Mouse (Mus musculus) urinary bladder, postnatal 36 days (tissue): ENCODE results near the gene Zfp422.

Experiments
- DNase-seq, 2 experiments: peaks; one replicate each; pipeline ENCODE4 v3.0.0; 2022; ENCODE audit warnings: low spot score in 2 of 2, mixed read lengths in 1 of 2

Zfp422 gene

DNA sequence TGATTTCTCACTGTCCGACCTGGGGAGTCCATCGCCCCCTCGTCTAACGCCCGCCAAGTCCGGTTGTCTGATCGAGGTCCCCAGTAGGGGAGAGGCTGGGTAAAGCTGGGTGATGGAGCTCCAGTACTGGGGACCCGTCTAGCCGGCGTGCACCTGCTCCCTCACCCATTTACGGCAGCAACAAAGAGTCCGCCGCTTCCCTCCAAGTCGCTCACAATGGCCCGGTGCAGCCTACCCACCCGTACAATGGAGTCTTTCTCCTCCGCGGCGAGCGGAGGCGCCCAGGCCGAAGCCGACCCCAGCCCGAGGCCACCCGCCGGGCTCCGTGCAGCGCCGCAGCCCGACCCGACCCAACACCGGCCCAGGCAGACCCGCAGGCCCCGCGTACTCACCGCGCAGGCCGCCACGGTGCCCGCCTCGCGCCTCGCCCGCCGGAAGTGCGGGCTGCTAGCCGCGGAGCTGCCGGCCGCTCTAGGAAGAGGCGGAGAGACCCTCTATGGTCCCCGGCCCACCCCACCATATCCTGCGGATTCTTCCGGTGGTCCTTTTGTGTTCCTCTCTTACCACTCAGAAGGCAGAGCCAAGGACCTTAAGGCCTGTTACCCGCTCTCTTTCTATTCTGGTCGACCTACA is at the start of gene Zfp422:
Gene Zfp422 (minus strand): TSS at position 461 of the 633 bp plus-strand sequence.
- peak; percentile 52 to 58 for DNase-seq

DNA sequence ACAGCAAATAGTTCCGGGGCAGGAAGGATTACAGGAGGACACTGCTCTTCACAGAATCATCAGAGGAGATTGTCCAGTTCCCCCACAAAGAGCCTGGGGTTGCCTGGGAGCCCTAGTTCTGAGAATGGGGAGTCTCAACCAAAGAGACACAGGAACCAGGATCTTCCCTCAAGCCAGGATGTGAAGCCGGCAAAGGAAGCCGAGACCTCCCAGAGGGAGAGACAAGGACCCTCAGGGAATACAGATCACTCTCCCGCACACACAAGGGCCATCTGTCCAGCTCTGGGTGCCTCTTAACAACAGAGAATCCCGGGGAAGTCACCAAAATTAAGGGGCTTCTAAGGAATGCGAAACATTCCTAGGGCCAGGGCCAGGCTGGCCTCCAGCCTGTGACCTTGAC is 48.5 kb upstream of the Zfp422 start:
- no peak for DNase-seq

DNA sequence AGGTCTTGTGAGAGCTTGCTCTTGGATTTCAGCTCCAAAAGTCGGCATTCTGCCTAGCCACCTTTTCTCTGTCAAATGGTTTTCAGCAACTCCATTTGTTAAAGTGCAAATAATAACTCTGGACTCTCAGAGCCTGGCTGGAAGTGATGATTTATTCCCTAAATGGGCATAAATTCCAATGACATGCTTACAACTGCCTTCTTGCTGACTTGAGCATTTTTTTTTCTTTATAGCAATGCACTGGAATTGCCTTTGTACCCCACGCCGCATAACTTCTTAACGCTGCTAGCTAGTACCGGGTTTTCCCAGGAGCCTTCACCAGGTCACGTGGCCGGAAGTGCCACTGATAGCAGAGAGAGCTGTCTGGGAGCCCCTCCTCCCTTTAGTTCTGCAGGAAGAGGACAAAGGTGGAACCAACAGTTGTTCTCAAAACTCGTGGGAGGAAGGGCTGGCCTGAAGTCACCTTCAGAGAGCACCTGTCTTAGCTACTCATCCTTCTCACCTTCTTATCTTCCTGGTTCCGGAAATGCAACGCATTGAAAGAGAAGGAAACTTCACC is 47.6 kb upstream of the Zfp422 start:
- no peak for DNase-seq

DNA sequence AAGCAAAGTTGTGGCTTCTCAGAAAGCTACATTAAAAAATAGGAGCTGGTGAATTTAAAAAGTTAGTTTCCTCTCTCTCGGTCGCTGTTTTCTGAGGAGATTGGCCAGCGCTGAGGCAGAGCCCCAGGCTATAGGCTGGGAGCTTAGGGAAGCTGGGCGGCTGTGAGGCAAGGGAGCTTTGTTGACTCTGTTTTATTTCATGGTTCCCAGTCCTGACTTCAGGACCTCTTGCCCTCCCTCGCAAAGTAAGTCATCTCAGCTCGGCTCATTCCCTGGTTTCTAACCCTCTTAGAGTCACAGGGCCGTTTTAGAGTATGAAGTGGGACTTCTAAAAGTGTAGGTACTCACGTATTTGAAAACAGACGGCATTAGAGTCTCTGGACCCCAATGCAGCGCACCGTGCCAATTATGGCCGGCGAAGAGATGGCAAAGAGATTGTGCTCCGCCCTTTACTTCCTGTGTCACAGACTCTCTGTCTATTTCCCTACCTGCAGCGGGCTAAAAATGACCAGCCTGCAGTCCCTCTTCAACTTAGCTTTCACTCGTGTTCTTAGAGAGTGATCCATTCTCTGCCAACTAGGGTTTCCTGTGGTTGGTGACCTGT is 45.6 kb upstream of the Zfp422 start:
- no peak for DNase-seq

DNA sequence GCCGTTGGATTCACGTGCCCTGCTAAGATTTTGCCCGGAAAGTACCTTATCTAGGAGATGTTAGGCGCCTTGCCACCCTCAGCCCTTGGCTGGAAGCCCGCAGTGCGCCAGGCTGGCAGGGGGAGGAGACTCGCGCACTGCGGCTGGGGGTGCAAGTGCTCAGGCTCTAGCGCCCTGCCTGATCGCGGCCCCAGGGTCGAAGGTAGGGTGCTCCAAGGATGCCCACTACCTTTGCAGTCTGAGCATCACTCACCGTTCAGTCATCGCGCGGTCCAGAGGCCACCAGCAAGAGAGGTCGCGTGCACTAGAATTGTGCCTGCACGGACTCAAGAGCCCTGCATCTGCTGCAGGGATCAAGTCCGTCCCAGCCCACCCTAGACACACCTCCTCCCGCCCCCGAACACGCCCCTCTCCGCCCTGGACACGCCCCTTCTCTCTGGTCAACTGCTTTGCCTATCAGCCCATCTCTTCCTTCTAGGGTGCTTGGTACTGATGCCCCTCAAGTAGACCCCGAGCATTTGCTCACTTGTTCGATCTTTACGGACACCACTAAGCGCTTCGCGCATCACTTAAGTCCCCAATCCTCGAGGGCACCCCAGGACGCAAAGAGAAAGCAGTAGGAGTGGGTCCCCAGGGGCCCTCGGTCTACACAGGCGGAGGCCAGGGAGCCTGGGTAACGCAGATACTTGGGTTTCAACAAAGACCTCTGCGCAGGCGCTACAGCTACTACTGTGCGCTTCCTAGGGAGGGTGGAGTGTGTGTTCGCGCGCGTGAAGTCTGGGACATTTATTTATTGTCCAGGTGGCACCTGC is 44.9 kb upstream of the Zfp422 start, which contains the start of gene Rassf4:
Gene Rassf4 (minus strand): TSS at position 482 of the 812 bp plus-strand sequence.
- DNase-seq = peak; percentile 85 to 86

DNA sequence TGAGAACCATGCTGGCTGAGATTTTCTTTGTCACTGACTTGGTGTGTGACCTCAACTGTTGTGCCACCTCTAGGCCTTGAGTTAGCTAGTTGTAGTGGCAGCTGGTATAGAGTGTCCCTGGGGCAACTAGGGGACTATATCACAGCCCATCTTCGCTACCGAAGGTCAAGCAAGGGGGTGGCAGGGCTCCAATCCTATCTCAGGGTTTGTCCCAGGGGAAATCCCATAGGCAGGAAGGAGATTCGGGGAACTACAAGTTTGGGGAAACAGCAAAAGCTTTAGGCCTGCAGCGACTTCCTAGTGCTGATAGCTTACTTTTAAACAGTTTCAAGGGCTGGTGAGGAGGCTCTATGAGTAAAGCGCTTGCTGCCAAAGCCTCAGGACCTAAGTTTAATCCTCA is 43.5 kb upstream of the Zfp422 start:
- no peak for DNase-seq

DNA sequence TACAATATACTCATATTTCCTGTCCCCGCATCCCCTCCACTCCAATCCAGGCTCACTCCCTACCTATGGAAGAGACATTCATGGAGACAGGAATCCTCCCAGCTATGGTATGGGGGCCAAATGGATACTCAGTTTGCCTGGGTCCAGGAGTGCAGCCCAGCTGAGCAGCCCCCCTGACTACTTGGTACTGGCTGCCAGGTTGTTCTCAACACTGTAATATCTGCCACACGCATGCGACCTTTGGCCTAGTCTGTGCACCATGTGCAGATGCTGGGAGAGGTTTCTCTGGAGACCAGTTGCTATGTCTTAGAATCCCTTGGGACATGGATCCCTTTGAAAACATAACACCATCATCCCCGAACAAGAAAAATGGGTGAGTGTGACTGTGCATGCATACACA is 43.0 kb upstream of the Zfp422 start:
- no peak for DNase-seq

DNA sequence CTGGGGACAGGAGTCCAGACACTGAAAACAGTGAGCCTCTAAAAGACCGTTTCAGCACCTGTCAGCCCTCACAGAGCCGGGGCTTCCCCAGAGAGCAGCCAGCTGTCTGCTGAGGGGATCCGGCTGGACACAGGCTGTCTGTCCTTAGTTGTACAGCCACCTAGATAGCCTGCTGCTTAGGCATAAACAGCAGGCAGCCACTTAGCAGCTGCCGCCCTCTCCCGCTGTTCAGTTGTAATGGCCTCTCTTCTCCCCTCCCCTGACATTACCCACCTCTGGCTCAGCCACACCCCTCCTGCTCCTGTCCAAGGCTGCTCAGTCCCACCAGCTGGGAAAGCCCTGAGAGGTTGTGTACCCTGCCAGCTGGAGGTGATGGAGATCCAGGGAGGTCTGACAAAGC is 42.2 kb upstream of the Zfp422 start:
- no peak for DNase-seq

DNA sequence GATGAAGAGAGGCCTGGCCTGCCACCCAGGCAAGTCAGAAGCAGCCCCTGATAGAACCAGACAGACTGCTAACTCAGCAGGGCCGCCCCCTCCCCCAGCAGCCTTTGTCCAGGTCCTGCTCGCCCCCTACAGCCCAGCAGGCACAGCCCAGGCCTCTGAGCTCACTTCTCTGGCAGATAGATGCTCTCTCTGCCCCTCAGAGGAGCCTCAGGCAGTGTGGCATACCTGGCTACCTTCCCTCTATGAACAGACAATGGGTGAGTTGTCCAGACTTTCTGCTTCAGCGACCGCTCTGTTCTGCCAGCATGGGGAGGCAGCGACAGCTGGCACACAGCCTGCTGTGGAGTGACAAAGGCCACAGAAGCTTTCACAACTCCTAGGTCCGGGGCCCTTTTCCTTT is 41.3 kb upstream of the Zfp422 start:
- DNase-seq = no peak

DNA sequence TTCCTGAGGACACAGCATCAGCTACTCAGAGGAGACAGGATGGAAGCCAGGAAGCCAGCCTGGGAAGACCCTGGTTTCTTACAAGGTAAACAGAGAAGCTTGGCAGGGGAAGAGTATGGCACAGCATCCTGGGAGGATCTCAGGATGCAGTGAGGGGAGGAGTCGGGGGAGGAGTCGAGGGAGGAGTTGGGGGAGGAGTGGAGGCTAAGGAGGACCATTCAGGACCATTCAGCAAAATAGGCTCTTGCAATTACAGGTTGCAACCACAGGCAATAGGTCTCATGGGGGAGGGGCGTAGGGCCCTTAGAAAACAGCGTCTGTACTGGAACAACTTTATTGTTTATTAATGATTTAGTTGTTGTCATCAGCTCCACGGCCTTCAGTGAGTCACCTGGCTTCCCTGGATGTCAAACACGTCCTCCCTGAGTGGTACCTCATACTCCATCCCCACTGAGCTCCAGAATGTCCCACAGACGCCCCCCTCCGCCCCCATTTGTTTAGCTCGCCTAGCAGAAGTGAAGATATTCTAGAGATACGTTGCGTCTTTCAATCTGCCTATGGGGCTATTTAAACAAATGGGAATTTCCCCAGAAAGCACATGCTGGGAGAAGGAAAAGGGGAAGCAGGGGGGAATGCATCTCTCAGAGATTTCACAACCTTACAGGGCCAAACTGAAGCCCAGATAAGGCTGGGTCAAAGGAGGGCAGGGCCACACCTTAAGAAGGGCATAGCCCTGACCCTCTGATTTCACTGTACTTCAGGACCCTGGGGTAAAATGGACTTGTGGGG is 40.1 kb upstream of the Zfp422 start:
- no peak for DNase-seq

DNA sequence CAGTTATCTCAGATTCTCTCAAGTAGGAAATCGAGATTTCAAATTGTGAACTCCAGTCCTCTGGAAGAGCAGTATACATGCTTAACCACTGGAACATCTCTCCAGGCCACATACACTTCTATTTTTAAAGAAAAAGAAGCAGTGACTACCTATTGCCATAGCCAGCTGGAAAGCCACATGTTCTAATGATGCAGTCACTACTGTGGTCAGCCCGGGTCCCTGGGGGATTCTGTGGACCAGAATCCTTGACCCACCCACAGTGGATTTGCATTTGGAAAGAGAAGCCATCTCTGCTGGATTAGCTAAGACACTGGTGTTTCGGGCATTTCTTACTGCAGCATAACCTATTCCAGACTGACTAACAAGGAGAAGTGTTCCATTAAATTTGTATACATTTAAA is 38.6 kb upstream of the Zfp422 start:
- DNase-seq = no peak

DNA sequence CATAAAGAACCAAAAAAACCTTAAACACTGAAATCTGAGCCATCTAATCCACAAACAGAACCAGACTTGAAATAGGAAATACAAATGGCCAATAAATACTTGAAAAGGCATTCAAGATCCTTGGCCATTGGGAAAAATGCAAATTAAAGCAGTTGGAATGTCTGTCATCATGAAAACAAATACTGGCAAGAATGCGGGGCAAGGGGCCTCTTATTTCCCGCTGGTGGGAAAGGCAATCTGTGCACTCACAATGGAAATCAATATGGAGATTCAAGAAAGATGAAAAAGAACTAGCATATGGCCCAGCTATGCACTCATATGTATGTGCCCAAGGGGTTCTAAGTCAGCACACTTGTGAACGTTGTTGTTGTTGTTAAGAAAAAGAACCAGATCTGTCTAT is 38.1 kb upstream of the Zfp422 start:
- no peak for DNase-seq

DNA sequence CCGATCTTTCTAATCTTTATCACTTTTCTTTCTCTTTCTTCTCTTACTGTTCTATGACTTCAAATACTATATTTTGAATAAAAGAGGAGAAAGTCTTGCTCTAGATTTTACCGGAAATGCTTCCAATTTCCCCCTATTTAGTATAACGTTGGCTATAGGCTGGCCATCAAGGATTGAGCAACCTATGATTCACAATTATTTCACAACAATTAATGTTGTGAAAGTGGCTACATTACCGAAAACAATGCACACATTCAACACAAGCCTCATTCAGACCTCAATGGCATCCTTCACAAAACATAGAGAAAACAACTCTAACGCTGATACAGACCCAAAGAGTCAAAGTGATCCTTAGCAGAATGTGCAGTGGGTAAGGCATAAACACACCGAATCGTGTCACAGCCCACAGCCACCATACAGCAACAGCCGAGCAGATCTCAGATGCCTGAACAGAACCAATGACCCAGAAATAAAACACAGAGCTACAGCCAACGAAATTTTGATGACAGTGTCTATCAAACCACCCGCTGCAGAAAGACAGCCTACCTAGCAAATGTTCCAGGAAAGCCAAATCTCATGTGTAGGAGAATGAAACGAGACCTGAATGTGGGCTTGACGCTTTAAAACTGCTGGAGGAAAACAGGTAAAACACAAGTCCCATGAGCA is 37.4 kb upstream of the Zfp422 start:
- no peak for DNase-seq

DNA sequence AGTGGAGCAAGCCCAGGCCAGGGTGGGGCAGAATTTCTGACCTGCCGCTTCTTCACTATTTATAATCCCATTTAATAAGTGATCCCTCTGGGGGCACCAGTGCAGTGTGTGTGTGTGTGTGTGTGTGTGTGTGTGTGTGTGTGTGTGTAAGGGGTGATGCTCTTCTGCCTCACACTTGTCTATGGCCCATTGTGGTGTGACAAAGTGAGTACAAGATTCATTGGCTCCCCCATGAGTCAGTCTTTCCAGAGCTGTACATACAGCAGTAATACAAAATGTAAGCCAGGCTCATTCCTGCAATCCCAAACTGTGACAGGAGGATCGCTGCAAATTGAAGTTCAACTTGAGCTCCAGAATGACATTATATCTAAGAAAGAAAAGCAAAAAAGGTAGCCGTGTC is 36.0 kb upstream of the Zfp422 start:
- no peak for DNase-seq

DNA sequence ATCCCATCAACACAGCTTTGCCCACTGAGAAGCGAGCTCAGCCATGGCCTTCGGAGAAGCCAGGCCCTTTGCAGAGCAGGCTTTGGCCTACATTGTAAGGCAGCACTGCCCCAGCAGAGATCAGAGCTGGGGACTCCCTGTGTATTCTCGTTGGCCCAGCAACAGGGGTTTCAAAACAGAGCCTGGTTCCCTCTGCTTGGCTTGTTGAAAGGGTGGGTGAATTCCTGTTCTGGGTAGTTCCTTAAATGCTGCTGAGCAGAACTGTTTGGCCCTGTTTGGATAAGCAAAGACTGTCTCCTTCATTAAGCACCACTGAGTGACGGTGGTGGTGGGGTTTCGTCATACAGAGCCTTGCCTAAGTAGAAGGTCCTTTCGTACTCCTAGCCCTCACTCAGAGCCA is 35.2 kb upstream of the Zfp422 start:
- DNase-seq = no peak

DNA sequence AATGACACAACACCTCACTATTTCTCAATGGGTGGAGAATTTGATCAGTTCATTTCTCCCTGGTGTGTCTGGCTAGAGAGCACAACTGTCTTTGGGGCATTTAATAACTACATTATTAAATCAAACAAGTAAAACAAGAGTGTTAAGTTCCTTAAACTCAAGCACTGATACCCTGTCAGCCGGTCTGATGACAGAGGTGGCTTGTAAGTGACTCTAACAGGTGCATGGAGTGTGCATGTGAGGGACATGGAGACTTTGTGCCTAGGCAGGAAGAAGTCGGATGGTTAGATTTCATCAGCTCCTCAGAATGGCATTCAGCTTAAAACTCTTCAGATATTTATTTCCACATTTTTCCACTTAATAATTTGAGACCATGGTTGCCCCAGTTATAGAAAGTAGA is 34.6 kb upstream of the Zfp422 start:
- DNase-seq = no peak

DNA sequence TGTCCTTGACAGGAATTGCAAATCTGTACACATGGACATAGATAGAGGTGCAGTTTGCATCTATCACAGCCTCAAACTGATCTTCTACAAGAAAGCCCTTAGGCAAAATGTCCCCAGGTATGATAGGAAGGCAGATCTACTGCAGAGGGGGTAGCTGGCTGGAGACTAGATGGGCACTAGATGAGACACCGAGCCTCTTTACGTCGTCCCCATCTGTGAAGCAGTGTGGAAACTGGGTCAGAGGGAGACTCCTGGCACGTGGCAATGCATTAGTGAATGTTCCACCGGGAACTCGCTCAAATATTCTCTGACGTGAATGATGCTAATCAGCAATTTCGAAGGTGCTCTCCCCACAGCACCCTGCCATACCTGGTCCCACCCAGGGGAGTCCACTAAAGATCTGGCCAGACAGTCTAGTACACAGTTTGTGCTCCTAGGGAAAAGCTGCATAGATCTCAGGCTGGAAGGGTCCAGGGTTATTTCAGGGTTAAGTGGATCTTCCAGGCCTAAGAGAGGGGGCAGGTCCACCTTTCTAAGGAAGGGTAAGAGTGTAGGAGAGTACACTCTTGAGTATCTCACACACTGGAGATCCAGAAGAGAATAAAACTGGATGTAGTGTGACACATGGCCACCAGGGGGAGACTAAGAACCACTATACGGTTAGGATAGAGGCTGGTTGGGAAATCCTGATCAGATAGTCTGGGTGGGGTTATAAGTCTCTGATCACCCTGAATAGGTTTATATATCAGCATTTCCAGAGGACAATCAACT is 25.1 kb upstream of the Zfp422 start:
- peak in 1 of 2 experiments; percentile 61 for DNase-seq

DNA sequence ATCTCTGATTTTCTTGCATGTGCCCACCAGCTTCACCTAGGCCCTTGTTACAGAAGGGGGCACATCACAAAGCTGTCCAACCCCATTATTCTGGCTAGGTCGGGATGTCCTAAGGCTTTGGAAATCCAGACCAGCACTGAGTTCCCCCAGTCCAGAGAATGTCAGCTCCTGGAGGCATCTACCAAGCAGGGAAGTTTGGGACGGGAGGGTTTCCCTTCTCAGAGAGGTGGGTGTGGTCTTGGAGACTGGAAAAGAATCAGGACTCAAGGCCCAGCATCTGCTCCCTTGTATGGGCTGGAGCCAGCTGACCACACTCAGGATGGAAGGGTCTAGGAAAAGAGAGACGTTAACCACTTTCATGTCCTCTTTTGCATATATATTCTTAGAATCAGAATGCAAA is 24.4 kb upstream of the Zfp422 start:
- no peak for DNase-seq

DNA sequence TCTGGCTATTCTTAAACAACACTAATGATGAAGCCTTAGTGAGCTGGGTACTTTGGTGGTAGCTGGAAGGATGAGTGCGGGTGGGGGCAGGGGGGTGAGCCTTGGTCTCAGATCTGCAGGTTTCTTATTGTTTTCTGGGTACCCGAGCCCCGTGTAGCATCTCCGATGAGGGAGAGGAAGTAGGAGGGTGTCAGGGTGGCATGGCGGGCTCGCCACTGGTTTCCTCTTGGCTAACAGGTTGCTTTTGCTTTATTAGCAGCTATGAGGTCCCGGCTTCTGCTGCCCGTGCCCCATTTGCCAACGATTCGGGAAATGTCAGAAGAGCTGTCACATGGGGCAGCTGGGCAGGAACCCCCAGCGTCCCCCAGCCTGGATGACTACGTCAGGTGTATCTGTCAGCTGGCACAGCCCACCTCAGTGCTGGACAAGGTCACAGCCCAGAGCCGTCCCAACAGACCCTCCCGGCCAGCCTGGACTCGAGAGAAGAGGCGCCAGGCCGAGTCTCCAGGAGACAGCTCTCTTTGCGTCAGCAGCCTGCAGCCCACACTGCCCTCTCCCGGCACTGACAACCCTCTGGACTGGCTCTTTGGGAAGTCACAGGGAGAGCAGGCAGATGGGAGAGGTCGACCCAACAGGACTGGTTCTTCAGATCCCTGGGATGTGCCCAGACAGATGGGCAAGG is 22.8 kb upstream of the Zfp422 start:
- peak in 1 of 2 experiments; percentile 46 for DNase-seq

DNA sequence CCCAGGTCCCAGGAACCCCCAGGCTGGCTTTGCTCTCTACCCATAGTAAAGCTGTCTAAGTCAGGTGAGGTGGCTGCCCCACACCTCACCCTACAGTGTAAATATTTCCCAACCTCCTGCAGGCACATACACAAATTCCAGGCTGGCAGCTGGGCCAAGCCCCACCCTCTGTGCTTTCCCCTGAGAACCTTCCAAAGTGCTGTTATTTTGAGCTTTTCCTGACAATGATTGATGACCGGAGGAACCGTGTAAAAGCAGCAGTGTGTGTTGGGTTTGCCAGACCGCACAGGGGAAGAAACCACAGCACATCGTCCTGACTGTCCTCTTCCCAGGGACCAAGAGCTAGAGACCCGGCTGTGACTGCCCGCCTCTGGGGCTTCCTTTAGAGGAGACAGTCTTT is 21.6 kb upstream of the Zfp422 start, which contains the start of gene Depp1:
Gene Depp1 (plus strand): TSS at position 204 of the 400 bp plus-strand sequence.
- DNase-seq = peak; percentile 70 to 86
